Mouse (Mus musculus) layer of hippocampus, adult 6 months (tissue): ENCODE measurements around the gene Zfp729b. TPM values are rescaled to one million over a fixed set of nuclear protein-coding genes. Genes with fewer than 3 reads are reported as not detected.

Source experiments
- long read RNA-seq, 2 experiments: library from polyadenylated mRNA; unstranded; transcript quantifications; one replicate each; pipeline ENCODE4 v2.0.0; 2019 to 2020
- polyA plus RNA-seq: library from polyadenylated mRNA; unstranded; fragments of <200 nt; fragmentation: Nextera tagmentation; gene quantifications from 2 replicates; pipeline ENCODE4 v1.2.3, GENCODE M21; 2021

Zfp729b gene
- 2.2 and 2.7 TPM in 2 replicates for polyA plus RNA-seq
- long read RNA-seq, experiment 1, full-length matches to known transcripts, result 6 of 7 reads
- long read RNA-seq, experiment 1, partial matches to known transcripts, result 0 of 7 reads
- long read RNA-seq, experiment 1, other reads (novel, unspliced or antisense), result 1 of 7 reads
- long read RNA-seq, experiment 2, full-length matches to known transcripts, result 9 of 10 reads
- long read RNA-seq, experiment 2, partial matches to known transcripts, result 0 of 10 reads
- long read RNA-seq, experiment 2, other reads (novel, unspliced or antisense), result 1 of 10 reads

DNA sequence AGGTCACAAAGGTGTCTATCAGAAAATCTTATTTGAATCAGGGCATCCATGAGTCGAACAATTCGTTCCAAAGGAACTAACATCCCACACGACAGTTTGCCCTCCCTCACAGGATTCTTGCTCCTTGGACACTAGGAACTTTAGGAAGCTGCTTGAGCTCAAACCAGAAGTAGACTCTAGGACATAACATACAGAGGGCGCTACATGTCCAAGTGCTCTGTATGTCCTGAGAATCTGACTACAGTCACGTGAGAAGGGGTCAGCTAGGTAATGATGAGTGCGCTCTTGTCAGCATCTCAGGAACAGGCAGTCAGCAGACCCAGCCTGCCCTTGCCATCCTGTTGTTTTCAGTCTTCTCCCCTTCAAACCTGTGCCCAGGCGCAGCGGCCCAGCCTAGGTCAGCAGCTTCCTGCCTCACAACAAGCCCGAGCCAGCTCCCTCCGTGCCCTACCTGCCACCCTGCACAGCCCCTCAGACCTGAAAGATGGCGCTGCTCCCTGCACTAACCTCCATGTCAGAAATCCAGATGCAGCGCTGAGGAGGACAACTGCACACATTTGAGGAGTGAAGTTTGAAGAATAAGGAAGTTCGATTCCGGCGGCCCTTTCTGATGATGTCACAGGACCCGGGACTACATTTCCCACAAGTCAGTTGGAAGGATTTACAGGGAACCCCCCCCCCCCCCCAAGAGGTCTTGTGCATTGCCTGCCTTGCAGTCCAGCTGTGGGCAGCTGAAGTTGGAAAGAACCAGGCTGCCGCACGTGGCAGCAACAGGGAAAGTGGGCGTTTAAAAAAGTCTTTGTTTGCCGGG, at the start of gene Zfp729b:
Gene Zfp729b (minus strand): TSS at position 642 of the 811 bp plus-strand sequence.

DNA sequence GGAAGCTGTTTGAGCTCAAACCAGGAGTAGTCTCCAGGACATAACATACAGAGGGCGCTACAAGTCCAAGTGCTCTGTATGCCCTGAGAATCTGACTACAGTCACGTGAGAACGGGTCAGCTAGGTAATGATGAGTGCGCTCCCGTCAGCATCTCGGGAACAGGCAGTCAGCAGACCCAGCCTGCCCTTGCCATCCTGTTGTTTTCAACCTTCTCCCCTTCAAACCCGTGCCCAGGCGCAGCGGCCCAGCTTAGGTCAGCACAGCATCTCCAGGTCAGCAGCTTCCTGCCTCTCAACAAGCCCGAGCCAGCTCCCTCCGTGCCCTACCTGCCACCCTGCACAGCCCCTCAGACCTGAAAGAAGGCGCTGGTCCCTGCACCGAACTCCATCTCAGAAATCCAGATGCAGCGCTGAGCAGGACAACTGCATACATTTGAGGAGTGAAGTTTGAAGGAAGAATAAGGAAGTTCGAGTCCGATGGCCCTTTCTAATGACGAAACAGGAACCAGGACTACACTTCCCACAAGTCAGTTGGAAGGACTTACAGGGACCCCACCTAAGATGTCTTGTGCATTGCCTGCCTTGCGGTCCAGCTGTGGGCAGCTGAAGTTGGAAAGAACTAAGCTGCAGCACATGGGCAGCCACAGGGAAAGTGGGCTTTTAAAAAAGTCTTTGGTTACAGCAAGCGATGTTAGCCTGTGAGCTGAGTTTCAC, 27.9 kb upstream of the Zfp729b start, which contains the start of the genes Gm49345 and Zfp729a:
Gene Gm49345 (minus strand): TSS at position 476 of the 714 bp plus-strand sequence.
Gene Zfp729a (minus strand): TSS at position 498 of the 714 bp plus-strand sequence.

GRCm38 (mm10) chr13:67553730-67554129, 55.8 kb downstream of the Zfp729b start, which contains the start of gene Zfp748:
Gene Zfp748 (minus strand): TSS chr13:67553830.

Other genes starting within 250 kb of the Zfp729b start
- 0.56 TPM in 1 of 2 replicates, not detected in the other for gene Gm28044, start 249.2 kb downstream of the Zfp729b start, polyA plus RNA-seq
- 0.18 and 0.21 TPM in 2 replicates for gene Zfp953, start 249.1 kb downstream of the Zfp729b start, polyA plus RNA-seq
- 0.48 TPM in 1 of 2 replicates, not detected in the other for gene Gm28041, start 234.0 kb downstream of the Zfp729b start, polyA plus RNA-seq
- gene Zfp456, start 233.9 kb downstream of the Zfp729b start, polyA plus RNA-seq, result 0.30 and 0.43 TPM in 2 replicates
- gene Zfp429, start 209.9 kb downstream of the Zfp729b start, polyA plus RNA-seq, result 1.0 and 2.2 TPM in 2 replicates
- 0.68 and 1.3 TPM in 2 replicates for gene Zfp459, start 188.3 kb downstream of the Zfp729b start, polyA plus RNA-seq
- gene Zfp874a, start 158.1 kb downstream of the Zfp729b start, polyA plus RNA-seq, result 5.8 and 7.5 TPM in 2 replicates
- gene Zfp874b, start 125.4 kb downstream of the Zfp729b start, polyA plus RNA-seq, result 2.0 and 5.7 TPM in 2 replicates
- 4.1 and 5.1 TPM in 2 replicates for gene Zfp58, start 109.2 kb downstream of the Zfp729b start, polyA plus RNA-seq
- not detected in 2 replicates for gene Gm26965, start 83.6 kb downstream of the Zfp729b start, polyA plus RNA-seq
- 38.7 and 41.4 TPM in 2 replicates for gene Zfp87, start 83.5 kb downstream of the Zfp729b start, polyA plus RNA-seq
- gene Zfp748, start 55.9 kb downstream of the Zfp729b start, polyA plus RNA-seq, result 5.4 and 6.0 TPM in 2 replicates
- gene Gm49345, start 28.1 kb upstream of the Zfp729b start, polyA plus RNA-seq, result 1.5 TPM in 1 of 2 replicates, not detected in the other
- gene Zfp729a, start 28.1 kb upstream of the Zfp729b start, polyA plus RNA-seq, result 1.6 and 1.9 TPM in 2 replicates
- 6.2 and 7.2 TPM in 2 replicates for gene Zfp738, start 77.4 kb upstream of the Zfp729b start, polyA plus RNA-seq
- 2.5 and 3.0 TPM in 2 replicates for gene Zfp65, start 119.5 kb upstream of the Zfp729b start, polyA plus RNA-seq
- gene Zfp85, start 145.5 kb upstream of the Zfp729b start, polyA plus RNA-seq, result 3.5 and 4.0 TPM in 2 replicates
- 1.8 and 2.3 TPM in 2 replicates for gene Zfp493, start 170.0 kb upstream of the Zfp729b start, polyA plus RNA-seq
- 2.9 and 3.0 TPM in 2 replicates for gene Zfp273, start 204.0 kb upstream of the Zfp729b start, polyA plus RNA-seq
- gene Gm10037, start 221.4 kb upstream of the Zfp729b start, polyA plus RNA-seq, result 10.1 and 10.3 TPM in 2 replicates